ENCODE assay signal across 32 mouse cellular contexts in genomic region chr14:26907401-26907800, GRCm38 (mm10). TPM values are rescaled to one million over a fixed set of nuclear protein-coding genes. Genes with fewer than 3 reads are reported as not detected.
"Had no signal": no experiment of that assay in that cellular context is flagged by ENCODE, and none has a peak within 500 bp of the region (broad histone marks: within the 10 kb centered on the region; RNA-seq: fewer than 3 reads in every experiment).

No protein-coding gene starts in this region.

- DNase-seq: left cerebral cortex, postnatal 4 days; liver; liver, embryonic 13.5 days; liver, postnatal 0 days; lung, adult 18-20 months; lung, adult 2 months; lung, embryonic 14.5 days; lung, postnatal 10 days; lung, postnatal 14 days; lung, postnatal 36 days; lung, postnatal 4 days; midbrain, embryonic 14.5 days had no signal

- H3K4me3 ChIP-seq: limb, embryonic 10.5 days; limb, embryonic 12.5 days; limb, embryonic 13.5 days; limb, embryonic 15.5 days; liver, embryonic 12.5 days; liver, embryonic 13.5 days; liver, embryonic 15.5 days; lung, embryonic 15.5 days; megakaryocyte, embryonic 14.5 days; midbrain, embryonic 10.5 days; midbrain, embryonic 12.5 days; midbrain, embryonic 13.5 days; midbrain, embryonic 15.5 days; myocyte; neural tube, embryonic 12.5 days had no signal

- H3K27ac ChIP-seq: limb, embryonic 10.5 days; limb, embryonic 12.5 days; limb, embryonic 13.5 days; limb, embryonic 15.5 days; liver, embryonic 12.5 days; liver, embryonic 13.5 days; liver, embryonic 14.5 days; liver, embryonic 15.5 days; lung, embryonic 15.5 days; macrophage; midbrain, embryonic 10.5 days; midbrain, embryonic 12.5 days; midbrain, embryonic 13.5 days; midbrain, embryonic 15.5 days; neural tube, embryonic 12.5 days had no signal

RNA-seq across cellular contexts. Expression of gene Asb14, which starts 13.0 kb away (rescaled TPM):
- total RNA-seq: left cerebral cortex, postnatal 25 days; left cerebral cortex, postnatal 4 days; megakaryocyte progenitor cell, adult 5-6 weeks; megakaryocyte, adult 5-6 weeks; midbrain, postnatal 0 days had no signal
